Mouse (Mus musculus) spleen, adult 18-20 months (tissue): Measurements from ENCODE around the gene Ppp1r18.
A peak's percentile ranks its signal among the peaks of the same experiment; 100 is the strongest.
"Not testable (repeated sequence)": the region's sequence is repeated elsewhere in the genome, so short reads cannot be mapped to it uniquely, and the experiment has no call there.

Source experiments
- DNase-seq, 2 experiments: peaks; one replicate each; pipeline ENCODE4 v3.0.0; 2022; ENCODE audit warnings: mixed read lengths in 2 of 2

The Ppp1r18 gene

GRCm38 (mm10) chr17:35837487-35837886 lies 27.9 kb upstream of the Ppp1r18 start:
- peak; percentile 48 to 50 for DNase-seq

DNA sequence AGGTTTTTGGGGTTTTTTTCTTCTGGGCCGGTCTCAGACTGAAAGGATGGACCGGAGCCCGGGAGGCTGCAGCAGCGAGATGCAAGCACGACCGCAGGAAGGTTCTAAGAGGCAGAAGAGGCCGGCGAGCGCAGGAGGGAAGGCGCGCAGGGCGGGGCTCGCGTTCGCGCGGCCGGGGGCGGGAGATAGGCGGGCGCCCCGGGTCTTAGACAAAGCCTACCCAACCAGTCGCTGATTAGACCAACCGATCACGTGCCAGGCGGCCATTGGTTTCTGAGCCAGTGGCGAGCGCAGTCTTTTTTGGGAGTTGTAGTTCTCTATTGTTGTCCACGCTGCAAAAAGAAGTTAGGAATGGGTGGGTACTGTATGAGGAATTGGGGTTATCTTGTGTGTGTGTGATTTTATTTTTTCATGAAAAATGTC lies 27.3 kb upstream of the Ppp1r18 start, which contains the start of gene Tubb5:
TSS of gene Tubb5 (minus strand) at position 185 of the 423 bp plus-strand sequence.
- DNase-seq: peak; percentile 93

DNA sequence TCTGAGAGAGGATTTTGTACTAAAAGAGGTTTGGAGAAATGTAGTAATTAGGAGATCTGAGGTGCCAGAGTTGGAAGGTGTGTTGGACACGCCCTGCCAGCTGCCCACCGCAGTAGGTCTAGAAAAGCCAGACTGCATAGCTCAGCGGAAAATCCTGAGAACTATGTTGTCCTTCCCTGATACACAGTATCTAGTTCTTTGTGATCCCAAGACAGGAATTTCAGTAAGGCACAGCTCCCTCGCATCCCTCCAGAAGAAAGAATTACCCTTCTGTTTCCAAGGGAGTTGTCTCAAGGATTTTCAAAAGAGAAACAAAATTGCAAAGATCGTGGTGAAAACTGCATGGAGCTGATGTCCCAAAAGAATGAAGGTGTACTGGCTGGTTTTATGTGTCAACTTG lies 26.8 kb upstream of the Ppp1r18 start:
- no peak for DNase-seq

- DNase-seq: not testable (repeated sequence)
Observed at GRCm38 (mm10) chr17:35839002-35839401, 26.4 kb upstream of the Ppp1r18 start.

GRCm38 (mm10) chr17:35840561-35840960 lies 24.8 kb upstream of the Ppp1r18 start:
- no peak for DNase-seq

DNA sequence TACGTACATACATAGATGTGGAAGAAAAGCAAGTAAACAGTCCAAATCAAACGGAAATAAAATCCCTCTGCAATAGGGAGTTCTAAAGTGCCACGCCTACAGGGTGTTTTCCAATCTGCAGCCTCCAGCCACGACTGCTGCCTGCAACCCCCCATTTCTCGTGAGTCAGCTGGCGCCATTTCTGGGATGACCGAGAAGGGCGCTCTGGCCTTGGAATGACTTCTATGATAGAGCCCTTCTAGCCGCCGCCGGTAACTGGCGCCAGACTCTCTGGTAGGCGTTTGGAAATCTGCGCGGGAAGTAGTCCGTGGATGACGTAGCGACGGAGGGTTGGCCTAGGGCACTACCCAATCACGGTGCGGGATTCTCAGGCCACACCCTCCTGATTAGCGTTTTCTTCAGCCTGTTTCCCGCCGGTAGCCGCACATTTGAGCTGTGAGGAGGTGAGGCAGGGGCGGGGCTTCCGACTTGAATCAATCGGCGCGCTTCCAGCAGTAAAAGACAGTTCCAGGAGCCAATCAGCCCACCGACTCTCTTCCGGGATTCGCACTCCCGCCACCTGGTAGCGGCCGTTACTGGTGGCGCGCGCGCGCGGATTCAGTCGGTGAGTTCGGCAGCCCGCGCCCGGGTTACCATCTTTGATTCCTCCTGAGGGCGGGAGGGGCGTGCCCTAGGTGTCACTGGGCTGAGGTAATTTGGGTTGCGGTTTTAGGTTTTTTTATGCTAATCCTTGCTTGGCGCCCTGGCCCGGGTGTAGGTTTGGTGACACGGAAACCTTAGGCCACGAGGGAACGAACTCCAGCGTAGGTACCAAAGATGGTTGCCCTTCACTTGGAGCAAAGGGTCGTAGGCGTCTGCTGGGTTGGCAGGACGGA lies 24.1 kb upstream of the Ppp1r18 start, which contains the start of gene Mdc1:
TSS of gene Mdc1 (plus strand) at position 440 of the 875 bp plus-strand sequence.
- peak; percentile 96 to 98 for DNase-seq

- no peak for DNase-seq
Observed at GRCm38 (mm10) chr17:35842006-35842405, 23.4 kb upstream of the Ppp1r18 start.

- DNase-seq: no peak
Observed at GRCm38 (mm10) chr17:35843514-35843913, 21.9 kb upstream of the Ppp1r18 start.

GRCm38 (mm10) chr17:35848112-35848511 lies 17.3 kb upstream of the Ppp1r18 start:
- no peak for DNase-seq

DNA sequence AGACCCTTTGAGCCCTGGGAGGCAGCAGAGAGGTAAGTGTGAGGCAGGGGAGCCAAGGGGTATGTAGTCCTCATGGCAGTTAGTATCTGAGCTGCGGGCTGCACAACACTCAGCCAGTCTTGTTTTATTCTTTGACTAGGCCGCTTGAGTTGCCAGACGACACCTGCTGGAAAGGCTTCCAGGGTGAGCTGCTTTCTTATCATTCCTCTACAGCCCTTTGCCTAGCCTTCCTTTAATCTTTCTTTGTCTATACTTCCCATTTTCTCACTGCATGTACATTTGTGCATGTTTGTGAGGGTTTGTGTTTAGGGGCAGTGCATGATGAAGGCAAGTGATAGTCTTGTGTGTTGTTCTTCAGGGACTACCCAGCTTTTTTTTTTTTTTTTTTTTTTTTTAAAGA lies 14.4 kb upstream of the Ppp1r18 start:
- no peak for DNase-seq

- no peak for DNase-seq
Observed at GRCm38 (mm10) chr17:35859371-35859770, 6.0 kb upstream of the Ppp1r18 start.

DNA sequence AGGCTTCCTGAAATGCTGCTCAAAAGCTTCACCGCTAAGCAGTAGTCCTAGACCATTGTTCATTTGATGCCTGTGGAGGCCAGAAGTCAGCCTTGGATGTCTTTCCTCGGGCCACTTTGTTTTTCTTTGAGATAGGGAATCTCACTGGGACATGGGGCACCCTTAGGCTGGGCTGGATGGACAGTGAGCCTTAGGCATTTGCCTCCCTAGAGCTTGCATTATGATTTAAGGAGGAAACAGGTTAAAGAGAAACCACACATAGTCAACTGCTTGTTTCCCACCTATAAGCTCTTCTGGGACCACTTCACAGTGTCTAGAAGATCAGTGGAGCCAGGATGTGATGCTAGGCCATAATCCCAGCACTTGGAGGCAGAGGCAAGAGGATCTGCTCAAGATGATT lies 5.6 kb upstream of the Ppp1r18 start:
- DNase-seq: no peak

DNA sequence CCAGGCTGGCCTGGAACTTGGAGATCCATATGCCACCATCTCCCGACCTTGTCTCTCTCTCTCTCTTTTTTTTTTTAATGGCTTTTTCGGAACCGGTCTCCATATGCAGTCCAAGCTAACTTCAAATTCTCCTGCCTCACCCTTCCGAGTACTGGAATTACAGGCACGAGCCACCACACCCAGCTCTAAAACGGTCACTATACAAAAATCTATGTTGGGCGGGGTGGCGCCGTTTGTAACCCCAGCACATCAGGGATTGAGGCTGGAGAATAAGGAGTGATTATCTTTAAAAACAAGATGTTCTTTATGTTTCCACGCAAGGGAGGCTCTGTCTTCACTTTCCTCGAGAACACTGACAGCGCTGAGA lies 4.6 kb upstream of the Ppp1r18 start:
- no peak for DNase-seq

GRCm38 (mm10) chr17:35861198-35861857 lies 4.1 kb upstream of the Ppp1r18 start, which contains the start of gene Nrm:
Gene Nrm (plus strand): TSS chr17:35861318.
- peak; percentile 75 to 83 for DNase-seq

DNA sequence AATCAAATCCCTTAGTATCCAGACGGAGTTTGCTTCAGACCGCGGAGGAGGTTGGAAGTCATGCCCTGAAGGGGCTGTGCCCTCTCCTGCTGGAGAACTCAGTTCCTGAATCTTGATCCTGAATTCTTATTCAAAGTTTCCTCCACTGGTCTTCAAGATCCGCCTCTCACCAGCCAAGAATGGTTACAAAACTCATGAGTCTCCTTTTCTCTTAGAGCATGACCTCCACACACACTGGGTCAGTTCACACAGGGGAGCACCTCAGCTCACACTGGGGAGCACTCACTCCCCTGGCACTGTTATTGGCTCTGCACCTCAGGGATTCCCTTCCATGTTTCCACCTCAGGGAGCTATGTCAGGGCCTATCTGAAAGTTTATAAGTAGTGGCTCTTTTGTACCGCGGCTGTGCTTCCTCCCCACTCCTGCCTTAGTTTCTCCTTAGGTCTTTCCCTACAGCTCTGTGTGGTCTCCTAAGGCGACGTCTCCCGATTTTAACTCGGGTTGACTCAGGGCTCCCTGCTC lies 500 bp upstream of the Ppp1r18 start:
- no peak for DNase-seq

GRCm38 (mm10) chr17:35866281-35866831 lies 963 bp downstream of the Ppp1r18 start:
- DNase-seq: peak; percentile 72 to 81

DNA sequence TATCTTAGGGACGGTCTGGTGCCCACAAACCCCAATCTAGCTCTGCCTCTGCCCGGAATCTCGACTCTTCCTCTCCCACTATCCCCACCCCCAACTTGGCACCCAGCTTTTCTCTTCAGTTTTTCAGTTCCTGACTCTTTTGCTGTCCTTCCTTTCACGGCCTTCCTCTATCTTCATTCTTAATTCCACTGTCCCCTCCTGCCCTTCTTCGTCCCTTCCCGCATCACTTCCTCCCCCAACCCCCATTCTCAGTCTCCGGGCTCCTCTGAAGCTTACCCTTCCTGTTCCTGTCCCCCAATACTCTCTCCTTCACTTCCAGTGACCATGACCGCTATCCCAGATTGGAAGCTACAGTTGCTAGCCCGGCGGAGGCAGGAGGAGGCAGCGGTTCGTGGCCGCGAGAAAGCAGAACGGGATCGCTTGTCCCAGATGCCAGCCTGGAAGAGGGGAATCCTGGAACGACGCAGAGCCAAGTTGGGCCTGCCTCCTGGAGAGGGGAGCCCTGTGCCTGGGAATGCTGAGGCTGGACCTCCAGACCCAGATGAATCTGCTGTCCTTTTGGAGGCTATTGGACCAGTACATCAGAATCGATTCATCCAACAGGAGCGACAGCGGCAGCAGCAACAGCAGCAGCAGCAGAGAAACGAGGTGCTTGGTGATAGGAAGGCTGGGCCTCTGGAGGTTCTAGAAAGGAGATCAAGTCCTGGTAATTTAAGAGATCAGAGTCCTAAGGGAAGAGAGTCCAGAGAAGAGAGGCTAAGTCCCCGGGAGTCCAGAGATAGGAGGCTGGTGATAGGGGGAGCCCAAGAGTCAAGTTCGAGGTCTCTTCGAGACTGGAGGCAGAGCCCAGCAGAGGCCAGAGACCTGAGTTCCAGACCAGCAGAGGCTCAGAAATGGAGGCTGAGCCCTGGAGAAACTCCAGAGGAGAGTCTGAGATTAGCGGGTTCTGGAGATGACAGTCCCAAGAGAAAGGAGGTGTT lies 1.8 kb downstream of the Ppp1r18 start:
- DNase-seq: peak; percentile 50 to 77

DNA sequence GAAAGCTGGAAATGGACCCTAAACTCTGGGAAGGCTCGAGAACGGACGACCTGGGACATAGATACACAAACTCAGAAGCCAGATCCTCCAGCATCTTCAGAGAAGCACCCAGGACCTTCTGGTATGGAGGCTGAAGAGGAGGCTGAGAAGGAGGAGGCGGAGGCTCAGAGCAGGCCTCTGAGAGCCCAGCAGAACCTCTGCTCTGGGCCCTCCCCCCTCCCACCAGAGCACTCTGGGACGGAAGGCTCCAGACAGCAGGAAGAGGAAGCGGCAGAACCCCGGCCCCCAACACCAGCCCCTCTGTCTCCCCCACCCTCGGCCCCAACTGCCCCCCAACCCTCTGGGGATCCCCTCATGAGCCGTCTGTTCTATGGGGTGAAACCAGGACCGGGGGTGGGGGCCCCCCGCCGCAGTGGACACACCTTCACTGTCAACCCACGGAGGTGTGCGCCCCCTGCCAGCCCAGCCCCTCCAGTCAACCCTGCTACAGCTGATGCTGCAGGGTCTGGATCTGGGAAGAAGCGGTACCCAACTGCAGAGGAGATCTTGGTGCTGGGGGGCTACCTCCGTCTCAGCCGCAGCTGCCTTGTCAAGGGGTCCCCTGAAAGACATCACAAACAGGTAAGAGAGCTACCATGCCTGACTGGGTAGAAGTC lies 2.9 kb downstream of the Ppp1r18 start:
- DNase-seq: peak; percentile 59 to 70

GRCm38 (mm10) chr17:35868961-35869345 lies 3.6 kb downstream of the Ppp1r18 start:
- no peak for DNase-seq

DNA sequence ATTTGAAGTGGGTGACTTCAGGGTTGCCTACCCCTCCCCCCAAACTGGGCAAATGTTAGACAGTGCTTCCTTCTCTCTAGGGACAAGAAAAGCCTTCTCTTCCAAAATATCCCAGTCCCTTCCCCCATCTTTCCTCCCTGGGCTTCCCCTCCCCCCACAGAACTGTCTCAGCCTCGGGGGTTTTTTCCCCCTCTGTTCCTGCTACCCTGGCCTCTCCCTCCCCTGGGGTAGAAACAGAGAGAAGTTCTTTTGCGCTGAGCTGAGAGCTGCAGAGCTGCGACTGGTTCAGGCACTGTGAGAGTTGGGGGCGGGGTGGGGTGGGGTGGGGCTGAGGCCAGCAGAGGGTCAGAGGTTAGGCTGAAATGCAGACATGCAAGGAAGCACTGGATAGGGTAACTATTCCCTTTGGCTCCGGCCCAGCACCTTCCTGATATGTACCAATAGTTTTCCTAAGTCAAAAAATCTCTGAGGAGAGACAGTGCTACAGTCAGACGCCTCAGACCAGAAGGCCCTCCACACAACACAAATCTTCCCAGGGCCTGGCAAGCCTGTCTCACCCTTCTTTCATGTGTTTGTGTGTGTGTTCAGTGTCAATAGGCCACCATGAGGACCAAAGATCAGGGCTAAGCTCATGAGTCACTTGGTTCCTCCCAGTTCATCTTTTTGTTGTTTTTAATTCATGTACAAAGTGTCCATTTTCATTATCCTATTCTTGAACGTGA lies 4.1 kb downstream of the Ppp1r18 start:
- DNase-seq: peak in 1 of 2 experiments; percentile 38
